Mouse (Mus musculus) cerebellum, adult 11-12 months (tissue): Measurements from ENCODE around the gene Ehd2.
"Not testable (repeated sequence)": the region's sequence is repeated elsewhere in the genome, so short reads cannot be mapped to it uniquely, and the experiment has no call there.

Source experiments
- DNase-seq: peaks from one replicate; pipeline ENCODE4 v3.0.0; 2022

Ehd2 gene

DNA sequence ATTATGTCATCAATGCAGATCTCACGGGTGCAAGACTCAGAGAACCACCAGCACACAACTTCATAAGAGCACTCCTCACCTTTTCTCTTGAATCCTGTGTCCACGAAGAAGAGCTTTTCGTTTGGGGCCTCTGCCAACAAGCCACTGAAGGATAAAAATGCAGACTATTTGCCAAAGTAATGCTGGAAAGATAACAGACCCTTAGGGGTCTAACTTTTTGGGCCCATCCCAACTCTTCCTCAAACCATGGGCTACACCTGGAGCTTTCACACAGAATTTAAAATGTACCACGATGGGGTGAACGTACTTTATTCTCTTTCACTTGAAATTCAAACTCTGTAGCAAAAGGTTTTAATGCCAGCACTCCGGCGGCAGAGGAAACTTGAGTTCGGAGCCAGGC, 22.2 kb downstream of the Ehd2 start:
- peak; percentile 60 for DNase-seq

DNA sequence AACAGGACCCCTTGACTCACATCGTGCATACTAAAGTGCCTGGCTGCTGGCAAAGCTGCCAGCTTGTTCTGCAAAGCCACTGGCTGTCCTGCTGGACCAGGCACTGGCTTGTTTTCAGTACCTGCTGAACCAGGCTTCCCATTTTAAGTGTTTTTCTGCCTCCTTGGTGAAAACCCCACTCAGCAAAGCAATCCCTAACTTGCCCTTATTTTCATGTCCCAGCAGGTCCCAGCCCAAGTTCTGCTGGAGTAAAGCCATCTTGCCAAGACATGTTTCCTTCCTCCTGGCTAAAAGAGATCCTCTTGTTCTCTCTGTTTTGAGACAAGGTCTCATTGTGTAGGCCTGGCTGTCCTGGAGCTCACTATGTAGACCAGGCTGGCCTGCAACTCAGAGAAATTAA, 23.1 kb downstream of the Ehd2 start:
- peak; percentile 31 for DNase-seq

DNA sequence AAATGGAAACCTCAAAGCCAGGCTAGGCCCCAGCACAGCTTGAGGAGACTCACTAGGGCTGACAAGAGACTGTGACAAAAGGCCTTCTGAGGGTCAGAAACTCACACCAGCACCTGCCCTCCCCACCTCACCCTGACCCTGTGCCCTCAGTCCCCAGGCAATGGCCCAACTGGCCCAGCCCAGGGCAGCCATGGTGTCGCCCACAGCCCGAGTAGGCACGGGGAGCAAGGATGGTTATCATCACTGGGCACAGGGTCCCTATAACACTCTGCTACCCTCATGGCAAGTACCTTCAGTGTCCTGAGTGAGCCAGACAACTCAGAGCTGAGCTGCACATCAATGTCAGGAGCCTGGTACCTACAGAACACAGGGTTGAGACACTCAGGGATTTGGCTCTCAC, 28.7 kb downstream of the Ehd2 start:
- DNase-seq, result no peak

DNA sequence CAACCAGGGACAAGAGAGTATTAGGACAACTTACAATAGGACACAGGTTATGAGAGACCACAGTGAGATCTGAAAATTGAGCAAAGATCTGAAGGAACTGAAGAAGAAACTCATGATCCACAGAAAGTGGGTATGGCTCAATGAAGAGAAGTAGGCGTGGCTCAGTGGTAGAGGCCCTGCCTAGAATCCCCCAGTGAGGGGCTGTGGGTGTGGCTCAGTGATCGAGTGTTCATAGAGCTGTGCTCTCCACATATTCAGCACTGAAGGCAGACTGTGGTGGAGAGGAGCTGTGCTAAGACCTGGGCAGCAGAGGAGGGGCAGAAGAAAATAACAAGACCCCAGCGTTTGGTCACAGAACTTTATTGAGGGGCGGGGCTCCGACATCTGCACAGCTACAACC, 29.9 kb downstream of the Ehd2 start:
- DNase-seq, result no peak

DNA sequence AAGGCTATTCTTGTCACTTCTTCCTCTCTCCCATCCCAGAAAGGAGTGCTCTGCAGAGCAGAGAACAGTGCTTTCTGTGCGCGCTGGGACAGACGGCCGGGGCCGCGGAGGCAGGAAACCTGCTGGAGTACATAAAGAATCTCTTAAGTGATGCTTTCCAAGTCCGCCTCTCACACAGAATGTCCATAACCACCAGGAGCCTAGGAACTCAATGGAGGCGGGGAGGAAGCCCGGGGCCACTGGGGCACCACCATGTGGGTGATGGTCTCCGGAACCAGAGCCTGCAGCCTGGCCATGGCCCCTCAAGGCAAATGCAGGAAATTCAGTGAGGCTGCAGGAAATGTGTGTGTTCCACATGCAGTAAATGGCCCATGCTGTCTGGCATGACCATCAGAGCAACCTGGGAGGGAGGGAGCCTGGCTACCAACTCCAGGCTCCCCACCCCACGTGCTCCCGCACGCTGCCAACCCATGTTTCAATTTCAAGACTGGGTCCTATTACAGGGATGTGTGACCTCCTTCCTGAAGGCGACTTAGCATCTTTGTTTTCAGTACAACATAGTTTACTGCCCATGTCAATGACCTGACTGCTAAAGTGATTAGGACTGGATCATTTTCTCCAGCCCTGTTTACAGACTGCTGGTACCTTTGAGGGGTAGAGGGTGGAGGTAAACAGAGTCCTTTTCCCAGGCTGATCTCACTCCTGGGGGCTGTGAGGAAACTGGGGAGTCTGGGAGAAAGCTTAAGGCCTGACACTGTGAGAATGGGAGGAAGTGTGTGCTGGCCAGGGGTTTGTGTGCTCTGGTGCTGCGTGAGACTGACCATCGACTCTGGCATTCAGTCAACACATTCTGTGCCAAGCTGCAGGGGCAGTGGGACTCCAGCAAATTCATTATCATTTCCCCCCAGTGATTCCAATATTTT, 33.7 kb downstream of the Ehd2 start:
- no peak for DNase-seq

DNA sequence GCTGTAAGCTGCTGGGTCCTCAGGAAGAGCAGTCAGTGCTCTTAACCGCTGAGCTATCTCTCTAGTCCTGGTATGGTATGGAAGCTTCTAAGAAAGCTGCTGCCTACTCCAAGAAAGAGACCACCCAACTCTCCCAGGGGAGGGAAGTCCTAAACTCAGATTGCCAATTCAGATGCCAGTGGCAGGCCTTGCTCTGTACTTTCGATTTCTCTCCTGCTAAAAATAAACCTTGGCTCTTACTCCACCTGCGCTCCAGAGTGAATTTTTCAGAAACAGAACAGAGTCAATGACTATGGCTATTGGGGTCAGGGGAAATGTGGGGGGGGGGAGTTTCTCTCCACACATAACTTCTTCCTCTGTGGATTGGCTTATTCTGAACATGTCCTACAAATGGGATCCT, 35.7 kb downstream of the Ehd2 start:
- DNase-seq, result no peak

DNA sequence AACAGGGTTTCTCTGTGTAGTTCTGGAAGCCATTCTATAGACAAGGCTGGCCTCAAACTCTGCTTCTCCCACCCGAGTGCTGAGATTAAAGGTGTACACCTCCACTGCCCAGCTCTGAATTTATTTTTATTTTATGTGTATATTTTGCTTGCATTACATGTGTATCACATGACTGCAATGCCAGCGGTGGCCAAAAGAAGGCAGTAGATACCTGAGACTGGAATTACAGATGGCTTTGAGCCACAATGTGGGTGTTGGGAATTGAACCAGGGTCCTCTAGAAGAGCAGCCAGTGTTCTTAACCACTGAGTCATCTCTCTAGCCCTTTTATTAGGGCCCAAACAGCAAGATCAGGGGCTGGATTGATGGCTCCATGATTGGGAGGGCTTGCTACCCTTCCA, 36.8 kb downstream of the Ehd2 start:
- DNase-seq, result no peak

DNA sequence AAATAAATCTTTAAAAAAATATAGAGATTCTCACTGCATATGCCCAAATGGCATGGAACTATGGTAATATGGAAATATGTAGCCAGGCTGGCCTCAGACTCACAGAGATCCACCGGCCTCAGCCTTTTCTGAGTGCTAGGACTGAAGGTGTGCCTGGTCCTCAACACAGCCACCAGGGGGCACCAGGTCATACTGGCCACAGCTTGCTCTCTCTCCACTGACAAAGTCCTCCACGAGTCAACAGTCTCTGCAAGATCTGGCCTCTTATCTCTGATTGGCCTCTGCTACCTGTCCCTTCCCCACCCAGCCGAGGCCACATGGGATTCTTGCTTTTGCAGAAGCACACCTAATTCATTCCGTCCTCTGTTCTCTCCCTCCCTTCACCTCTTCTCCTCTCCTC, 37.5 kb downstream of the Ehd2 start:
- DNase-seq, result no peak

DNA sequence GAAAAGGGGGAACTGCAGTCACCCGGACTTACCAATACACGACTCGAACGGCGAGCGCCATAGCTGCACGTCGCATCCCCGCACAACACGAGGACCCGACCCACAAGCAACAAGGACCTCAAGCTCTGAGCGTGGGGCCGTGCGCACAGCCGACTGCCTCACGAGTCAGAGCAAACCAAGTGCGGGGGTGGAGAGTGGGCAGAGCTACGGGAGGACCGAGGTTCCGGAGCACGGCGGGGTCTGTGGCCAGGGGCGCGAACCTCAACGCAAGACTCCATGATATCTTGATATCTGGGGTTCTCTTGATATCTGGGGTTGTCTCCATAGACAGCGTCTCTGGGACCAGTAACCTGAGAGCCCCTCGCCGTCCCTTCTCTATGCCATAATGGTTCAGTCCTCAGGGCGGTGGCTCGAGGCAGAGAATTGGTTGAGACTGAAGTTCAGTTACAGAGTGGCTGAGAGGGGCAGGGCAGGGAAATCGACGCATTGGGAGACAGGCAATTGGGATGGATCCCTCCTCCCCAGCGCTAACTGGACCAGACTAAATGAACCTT, 45.1 kb downstream of the Ehd2 start, which contains the start of gene Selenow:
Selenow (minus strand) TSS at position 183 of the 554 bp plus-strand sequence.
- DNase-seq, result peak; percentile 92

DNA sequence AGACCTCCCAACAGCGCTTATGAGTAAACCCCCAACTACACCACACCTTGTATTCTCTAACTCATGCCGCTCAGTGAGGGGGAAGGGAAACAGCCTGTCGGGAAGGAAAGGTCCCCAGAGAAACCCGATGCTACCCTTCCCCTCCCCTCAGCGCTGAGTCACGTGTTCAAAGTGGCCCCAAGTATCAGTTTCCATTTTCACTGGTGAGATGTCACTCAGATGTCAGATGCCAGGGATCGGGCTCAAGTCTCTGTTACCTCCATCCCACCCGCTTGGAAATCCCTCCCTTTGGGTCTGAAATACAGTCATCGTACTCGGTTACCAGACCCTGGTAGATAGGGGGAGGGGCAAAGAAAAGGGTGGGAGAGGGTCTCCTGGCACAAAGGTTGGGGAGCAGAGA, 45.6 kb downstream of the Ehd2 start:
- no peak for DNase-seq

DNA sequence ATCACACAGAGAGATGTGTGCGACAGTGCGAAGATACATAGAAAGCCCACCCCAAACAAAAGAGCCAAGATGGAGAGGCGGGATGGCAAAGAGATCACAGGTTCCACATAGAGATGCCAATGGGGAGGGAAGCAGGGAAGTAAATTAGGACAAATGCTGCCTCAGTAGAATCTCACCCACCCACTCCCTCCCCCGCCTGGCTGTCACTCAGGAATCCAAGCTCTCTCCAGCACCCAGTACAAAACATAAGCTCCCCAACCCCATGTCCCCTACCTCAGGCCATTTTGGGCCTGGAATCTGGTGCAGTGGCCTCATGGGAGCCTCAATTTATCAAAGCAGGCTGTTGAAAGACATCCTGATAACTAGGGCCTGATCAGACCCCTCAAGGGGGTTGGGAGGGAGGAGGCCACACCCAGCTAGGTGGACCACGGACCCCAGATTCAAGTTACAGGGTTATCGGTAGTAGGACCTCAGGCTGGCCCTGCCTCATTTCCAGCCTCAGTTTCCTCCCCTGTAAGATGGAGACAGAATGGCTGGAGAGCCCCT, 46.6 kb downstream of the Ehd2 start:
- DNase-seq, result no peak

DNA sequence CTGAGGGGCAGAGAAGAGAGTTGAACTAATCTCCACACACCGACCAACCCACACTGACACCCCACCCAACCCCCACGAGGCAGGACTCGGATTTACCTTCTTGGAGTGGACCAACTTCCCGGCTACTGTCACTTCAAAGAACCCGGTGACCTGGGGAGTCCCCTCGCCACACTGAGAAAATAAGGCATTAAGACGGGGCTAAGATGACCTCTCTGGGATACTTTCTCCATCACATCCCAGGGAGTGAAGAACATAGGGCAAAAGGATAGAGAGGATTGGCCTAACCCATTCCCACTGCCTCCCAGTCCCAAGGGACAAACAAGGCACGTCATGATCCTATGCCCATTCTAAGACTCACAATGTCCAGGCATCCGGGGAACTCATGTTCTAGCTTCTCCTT, 47.4 kb downstream of the Ehd2 start:
- DNase-seq, result no peak

DNA sequence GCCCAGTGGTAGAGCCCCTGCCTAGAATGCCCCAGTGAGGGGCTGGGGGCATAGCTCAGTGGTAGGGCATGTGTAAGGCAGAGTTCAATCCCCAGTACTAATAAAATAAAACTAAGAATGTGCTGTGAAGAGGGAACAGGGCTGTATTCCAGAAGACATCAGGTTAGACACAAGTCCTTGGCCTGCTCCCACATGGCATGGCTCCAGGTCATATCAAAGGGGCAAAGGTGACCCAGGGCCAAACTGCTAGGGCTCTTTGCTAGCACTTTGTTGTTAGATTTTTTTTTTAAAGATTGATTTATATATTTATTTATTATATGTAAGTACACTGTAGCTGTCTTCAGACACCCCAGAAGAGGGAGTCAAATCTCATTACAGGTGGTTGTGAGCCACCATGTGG, 49.0 kb downstream of the Ehd2 start:
- no peak for DNase-seq

DNA sequence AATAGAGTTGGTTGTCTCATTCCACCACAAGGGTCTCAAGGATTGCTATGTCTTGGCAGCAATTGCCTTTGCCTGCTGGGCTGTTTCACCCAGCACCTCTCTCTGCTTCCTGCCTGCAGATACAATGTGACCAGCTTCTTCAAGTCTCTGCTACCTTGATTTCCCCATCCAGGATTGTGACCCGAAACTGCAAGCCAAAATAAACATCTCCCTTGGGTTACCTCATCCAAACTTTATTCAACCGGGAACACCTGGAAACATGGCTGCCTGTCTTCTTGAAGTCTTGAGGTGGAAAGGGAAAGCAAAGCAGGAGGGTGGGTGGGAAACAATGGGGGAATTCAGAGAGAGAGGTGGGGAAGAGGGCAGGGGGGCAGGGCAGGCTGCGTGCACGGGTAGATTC, 50.4 kb downstream of the Ehd2 start:
- DNase-seq, result no peak

DNA sequence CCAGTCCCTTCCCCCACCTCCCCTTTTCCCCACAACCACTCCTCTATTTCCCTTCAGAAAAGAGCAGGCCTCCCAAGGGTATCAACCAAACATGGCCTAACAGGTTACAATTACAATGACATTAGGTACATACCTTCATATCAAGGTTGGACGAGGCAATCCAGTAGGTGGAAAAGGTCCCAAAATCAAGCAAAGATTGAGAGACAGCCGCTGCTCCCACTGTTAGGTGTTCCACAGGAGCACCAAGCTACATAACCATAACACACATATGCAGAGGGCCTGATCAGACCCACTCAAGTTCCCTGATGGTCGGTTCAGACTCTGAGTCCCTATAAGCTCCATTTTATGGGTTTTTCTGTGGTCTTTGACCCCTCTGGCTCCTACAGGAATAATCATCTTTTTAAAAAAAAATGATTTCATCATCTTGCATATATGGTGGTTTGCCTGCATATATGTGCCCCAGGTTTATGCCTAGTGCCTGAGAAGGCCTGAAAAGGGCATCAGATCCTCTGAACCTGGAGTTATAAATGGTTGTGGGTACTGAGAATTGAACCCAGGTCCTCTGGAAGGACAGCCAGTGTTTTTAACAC, 51.1 kb downstream of the Ehd2 start:
- DNase-seq, result no peak

DNA sequence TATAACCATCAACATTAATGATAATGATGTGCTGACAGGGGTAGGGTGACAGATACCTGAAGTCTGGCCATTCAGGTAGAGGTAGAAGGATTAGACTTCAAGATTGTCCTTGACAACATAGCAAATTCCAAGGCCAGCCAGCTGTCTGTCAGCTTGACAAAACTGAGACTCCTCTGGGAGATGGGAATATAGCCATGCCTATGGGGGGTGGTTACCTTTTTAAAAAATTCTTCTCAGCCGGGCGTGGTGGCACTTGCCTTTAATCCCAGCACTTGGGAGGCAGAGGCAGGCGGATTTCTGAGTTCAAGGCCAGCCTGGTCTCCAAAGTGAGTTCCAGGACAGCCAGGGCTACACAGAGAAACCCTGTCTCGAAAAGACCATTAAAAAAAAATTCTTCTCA, 51.7 kb downstream of the Ehd2 start:
- DNase-seq, result not testable (repeated sequence)

DNA sequence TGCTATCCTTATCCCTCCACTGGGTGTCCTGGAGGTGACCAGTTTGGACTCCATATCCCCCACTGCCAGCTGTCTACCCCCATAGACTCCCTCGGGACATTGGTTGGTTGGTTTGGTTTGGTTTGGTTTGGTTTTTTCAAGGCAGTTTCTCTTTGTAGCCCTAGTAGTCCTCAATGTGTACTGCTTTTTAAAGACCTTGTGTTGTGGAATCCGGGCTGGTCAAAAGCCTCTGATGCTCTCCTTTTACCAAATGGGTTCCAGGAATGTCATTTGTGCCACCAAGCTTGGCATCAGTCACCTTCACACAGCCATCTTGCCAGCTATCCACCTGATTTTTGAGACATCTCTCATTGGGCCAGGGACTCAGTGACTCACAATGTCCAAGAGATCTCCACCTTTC, 52.6 kb downstream of the Ehd2 start:
- no peak for DNase-seq

DNA sequence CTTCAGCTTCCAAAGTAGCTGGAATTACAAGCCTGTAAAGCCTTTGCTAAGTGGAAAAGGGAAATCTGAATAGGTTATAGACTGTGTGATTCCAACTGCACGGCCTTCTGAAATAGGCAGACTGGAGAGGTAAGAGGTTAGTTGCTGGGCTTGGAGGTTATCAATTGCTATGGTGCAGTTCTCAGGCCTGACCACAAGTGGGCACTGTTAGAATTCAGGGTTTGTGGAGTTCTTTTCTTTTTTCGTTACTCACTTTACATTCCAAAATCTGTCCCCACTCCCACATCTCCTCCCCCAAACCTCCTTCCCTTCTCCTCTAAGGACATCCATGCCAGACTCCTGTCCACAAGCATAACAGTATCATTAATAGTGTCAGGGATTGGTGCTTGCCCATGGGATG, 53.1 kb downstream of the Ehd2 start:
- no peak for DNase-seq

DNA sequence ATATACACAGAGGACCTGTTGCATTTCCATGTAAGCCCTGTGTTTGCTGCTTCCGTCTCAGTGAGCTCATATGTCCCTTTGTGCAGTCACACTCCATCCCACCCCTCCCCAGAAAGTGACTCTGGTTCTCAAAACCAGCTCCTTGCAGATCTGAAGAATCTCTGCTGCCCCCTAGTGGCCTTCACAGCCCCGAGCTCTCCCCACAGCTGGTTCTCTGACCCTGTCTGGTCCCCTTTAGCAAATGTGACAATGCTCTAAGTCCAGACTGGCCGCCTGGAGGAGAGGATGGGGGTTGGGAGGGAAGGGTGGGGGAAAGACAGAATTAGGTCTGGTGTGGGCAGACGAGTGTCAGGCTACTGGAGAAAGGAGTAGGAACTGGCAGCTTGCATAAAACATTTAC, 55.2 kb downstream of the Ehd2 start:
- DNase-seq, result peak; percentile 53

DNA sequence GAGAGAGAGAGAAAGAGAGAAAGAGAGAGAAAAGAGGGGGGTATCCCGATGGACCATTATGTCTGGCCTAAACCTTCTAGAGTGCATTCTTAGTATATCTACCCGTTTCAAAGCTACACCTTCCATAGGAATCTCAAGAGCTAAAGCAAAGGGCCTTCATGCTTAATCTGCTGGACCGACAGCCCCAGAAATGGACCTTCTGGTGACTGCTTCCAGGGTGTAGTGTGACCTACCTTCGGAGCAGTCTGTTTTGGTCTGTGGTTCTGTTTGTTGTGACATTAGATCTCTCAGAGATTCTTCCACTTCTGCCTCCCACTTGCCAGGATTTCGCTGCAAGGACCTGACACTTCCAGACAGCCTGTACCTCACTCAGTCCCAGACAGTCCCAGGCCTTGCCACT, 56.8 kb downstream of the Ehd2 start:
- DNase-seq, result no peak

DNA sequence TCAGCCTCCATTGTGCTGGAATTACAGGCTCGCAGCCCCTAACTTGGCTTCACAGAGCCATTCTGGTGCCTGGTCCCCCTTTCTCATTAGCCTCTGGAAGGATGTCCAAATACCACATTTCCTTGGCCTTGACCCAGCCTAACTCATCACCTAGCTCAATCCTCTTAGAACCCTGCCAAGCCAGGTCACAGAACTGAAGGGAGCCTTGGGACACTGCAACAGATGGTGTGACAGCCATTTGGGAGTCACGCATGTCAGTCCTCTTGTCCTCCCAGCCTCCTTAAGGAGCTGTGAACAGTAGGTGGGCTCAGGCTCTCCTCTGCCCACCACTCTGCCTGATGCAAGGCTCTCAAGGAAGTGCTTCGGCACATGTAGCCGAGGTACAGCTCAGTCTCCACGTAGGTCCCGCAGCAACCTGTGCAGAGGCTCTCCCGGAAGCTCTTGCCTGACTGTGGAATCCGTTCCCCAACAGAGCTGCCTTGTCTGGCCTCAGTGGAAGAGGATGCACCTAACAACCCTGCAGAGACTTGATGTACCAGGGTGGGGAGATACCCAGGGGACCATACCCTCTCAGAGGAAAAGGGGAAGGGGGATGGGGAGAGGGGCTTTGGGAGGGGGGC, 59.3 kb downstream of the Ehd2 start:
- no peak for DNase-seq

DNA sequence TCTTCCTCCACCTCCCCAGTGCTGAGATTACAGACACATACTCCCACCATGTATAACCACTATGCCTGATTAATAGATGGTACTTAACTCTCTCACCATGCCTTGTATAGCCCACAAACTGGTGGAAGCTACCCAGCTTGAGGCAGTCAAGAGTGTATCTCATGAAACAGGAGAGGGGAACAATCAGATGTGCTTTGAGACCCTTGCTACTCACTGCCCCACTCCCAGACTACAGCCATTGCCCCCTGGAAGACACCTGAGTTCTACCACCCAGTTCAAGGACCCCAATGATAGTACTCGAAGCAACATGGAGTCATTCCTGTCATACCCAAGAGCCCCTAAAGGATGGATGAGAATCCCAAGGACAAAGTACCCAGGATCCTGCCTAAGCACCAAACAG, 60.8 kb downstream of the Ehd2 start:
- DNase-seq, result no peak

DNA sequence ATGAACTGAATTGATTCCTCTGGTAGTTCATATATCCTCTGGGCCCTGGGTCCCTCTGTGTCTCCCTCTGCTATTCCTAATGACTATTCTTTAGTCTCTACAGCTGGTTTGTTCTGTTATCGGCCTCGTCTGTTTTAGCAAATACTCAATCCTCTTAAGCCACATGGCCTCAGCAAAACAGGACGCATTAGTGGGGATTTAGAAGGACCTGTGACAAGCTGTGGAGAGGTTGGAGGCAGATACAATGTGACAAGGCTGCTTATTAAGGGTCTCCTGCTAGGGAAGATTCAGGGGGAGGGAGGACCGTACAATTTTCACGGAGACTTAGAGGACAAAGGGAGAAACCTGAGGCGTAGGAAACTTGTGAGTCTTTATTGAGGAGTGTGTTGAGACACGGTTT, 61.5 kb downstream of the Ehd2 start:
- DNase-seq, result no peak
